Mouse (Mus musculus): ENCODE data around the gene H2-D1. TPM values are rescaled to one million over a fixed set of nuclear protein-coding genes. Genes with fewer than 3 reads are reported as not detected.

Gene H2-D1
- 238 and 255 TPM in 2 replicates for polyA plus RNA-seq (2015; fragmentation: Nextera tagmentation; extraction: Ambion mirVana)

GRCm38 (mm10) chr17:35262664-35263522 is at the start of gene H2-D1:
Gene H2-D1 (plus strand): TSS chr17:35262730.
- peak within 1 kb of the TSS; percentile 97 for H3K4me2 ChIP-seq (ENCODE audit: low read depth, low read length)
- H3K9me3 ChIP-seq (ENCODE audit: control insufficient read depth, low read length), result no peaks in the 10 kb centered on the region
- peak; percentile 93 for ATAC-seq
- no peaks in the 10 kb centered on the region for H3K36me3 ChIP-seq (ENCODE audit: control insufficient read depth, insufficient read depth, low read length)
- H3K9ac ChIP-seq (ENCODE audit: low read depth, low read length), result peak within 1 kb of the TSS; percentile 79
- H3K4me3 ChIP-seq (ENCODE audit: low read length), result peak within 1 kb of the TSS; percentile 75
- WGBS, result under 1% methylated on average over 65 of the region's 73 CpGs
- no peaks in the 10 kb centered on the region for H3K4me1 ChIP-seq (ENCODE audit: control insufficient read depth, insufficient read depth, low read length)
- no peak within 1 kb of the TSS; the same call in 1 of the 2 replicates for H3K27ac ChIP-seq (ENCODE audit: low read length)
- no peaks in the 10 kb centered on the region for H3K27me3 ChIP-seq (replicated peaks; ENCODE audit: control insufficient read depth, insufficient read depth, low read length)

DNA sequence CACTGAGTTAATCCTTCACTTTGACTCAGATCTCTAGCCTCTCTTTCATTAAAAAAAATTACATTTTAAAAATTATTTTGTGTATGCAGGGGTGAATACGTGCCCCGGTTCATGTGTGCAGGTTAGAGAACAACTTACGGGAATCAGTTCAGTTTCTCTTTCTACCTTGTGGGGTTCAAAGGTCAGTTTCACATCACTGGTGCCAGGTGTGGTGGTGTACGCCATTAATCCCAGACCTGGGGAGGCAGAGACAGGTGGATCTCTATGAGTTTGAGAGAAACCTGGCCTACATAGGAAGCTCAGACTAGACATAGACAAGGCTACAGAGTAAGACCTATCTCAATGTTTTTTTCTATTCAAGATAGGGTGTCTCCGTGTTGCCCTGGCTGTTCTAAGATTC is 49.5 kb upstream of the H2-D1 start:
- no peaks in the 10 kb centered on the region for H3K27me3 ChIP-seq (replicated peaks; ENCODE audit: control insufficient read depth, insufficient read depth, low read length)
- ATAC-seq, result no peak
- H3K4me2 ChIP-seq (ENCODE audit: low read depth, low read length), result no peak overlapping the region
- H3K4me1 ChIP-seq (ENCODE audit: control insufficient read depth, insufficient read depth, low read length), result no peaks in the 10 kb centered on the region
- no peaks in the 10 kb centered on the region for H3K9me3 ChIP-seq (ENCODE audit: control insufficient read depth, low read length)
- WGBS, result 86% methylated on average over 5 of the region's 5 CpGs
- no peak overlapping the region for H3K4me3 ChIP-seq (ENCODE audit: low read length)
- H3K9ac ChIP-seq (ENCODE audit: low read depth, low read length), result no peak overlapping the region
- no peak overlapping the region for H3K27ac ChIP-seq (ENCODE audit: low read length)
- H3K36me3 ChIP-seq (ENCODE audit: control insufficient read depth, insufficient read depth, low read length), result no peaks in the 10 kb centered on the region

DNA sequence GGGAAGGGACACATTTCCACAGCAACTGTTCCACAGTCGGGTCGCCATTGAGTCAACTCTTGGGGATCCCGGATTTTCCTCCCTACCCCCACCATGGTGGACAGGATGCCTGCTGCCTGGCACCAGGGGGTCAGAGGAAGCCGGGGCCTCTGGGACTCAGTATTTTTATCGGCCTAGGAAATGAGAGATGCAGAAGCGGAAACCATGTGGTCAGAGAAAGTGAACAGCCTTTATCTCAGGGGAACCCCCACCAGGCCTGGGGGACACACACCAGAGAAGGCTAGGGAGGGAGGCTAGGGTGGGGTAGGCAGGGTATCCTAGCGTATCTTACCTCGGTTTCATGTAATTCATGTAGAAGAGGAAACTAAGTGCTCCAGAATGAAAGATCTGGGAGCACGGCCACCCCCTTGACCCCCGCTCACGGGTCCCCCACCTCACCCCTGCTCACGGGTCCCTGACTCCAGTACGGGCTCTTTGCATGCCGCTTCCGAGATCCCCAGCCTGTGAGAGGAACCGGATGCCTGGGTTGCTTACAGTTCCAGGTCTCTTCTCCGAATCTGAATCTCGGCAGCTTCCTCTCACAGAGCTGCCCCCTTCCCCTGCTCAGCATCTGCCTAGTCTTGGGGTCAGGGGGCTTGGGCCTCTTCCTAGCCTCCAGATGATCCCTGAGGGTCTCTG is 43.9 kb upstream of the H2-D1 start:
- no peak for ATAC-seq
- H3K9ac ChIP-seq (ENCODE audit: low read depth, low read length), result no peak overlapping the region
- no peak overlapping the region for H3K27ac ChIP-seq (ENCODE audit: low read length)
- no peaks in the 10 kb centered on the region for H3K9me3 ChIP-seq (ENCODE audit: control insufficient read depth, low read length)
- no peak overlapping the region for H3K4me3 ChIP-seq (ENCODE audit: low read length)
- peaks cover 7% of the 10 kb centered on the region; the same call in 1 of the 2 replicates for H3K4me1 ChIP-seq (ENCODE audit: control insufficient read depth, insufficient read depth, low read length)
- no peaks in the 10 kb centered on the region for H3K36me3 ChIP-seq (ENCODE audit: control insufficient read depth, insufficient read depth, low read length)
- no peak overlapping the region for H3K4me2 ChIP-seq (ENCODE audit: low read depth, low read length)
- no peaks in the 10 kb centered on the region for H3K27me3 ChIP-seq (replicated peaks; ENCODE audit: control insufficient read depth, insufficient read depth, low read length)
- 81% methylated on average over 18 of the region's 18 CpGs for WGBS

GRCm38 (mm10) chr17:35219601-35220041 is 42.9 kb upstream of the H2-D1 start:
- Histone ChIP-seq H3K36me3 (ENCODE audit: control insufficient read depth, insufficient read depth, low read length) (no peaks in the 10 kb centered on the region), H3K4me3 (ENCODE audit: low read length) (no peak overlapping the region), H3K4me1 (ENCODE audit: control insufficient read depth, insufficient read depth, low read length) (peaks cover 7% of the 10 kb centered on the region; the same call in 1 of the 2 replicates), H3K9me3 (ENCODE audit: control insufficient read depth, low read length) (no peaks in the 10 kb centered on the region), H3K27ac (ENCODE audit: low read length) (no peak overlapping the region; the same call in 1 of the 2 replicates), H3K9ac (ENCODE audit: low read depth, low read length) (no peak overlapping the region), H3K27me3 (replicated peaks; ENCODE audit: control insufficient read depth, insufficient read depth, low read length) (no peaks in the 10 kb centered on the region), H3K4me2 (ENCODE audit: low read depth, low read length) (no peak overlapping the region)
- ATAC-seq, result no peak
- 73% methylated on average over 6 of the region's 6 CpGs for WGBS

GRCm38 (mm10) chr17:35220156-35220952 is 42.2 kb upstream of the H2-D1 start, which contains the start of gene Gm16181:
Gene Gm16181 (plus strand): TSS chr17:35220834.
- 0 out of 2 replicates have a peak, but pooled peaks cover 3% of the 10 kb centered on the region for H3K36me3 ChIP-seq (ENCODE audit: control insufficient read depth, insufficient read depth, low read length)
- H3K4me2 ChIP-seq (ENCODE audit: low read depth, low read length), result no peak within 1 kb of the TSS
- H3K4me1 ChIP-seq (ENCODE audit: control insufficient read depth, insufficient read depth, low read length), result peaks cover 7% of the 10 kb centered on the region; the same call in 1 of the 2 replicates
- peak within 1 kb of the TSS; percentile 76 for H3K27ac ChIP-seq (ENCODE audit: low read length)
- H3K27me3 ChIP-seq (replicated peaks; ENCODE audit: control insufficient read depth, insufficient read depth, low read length), result no peaks in the 10 kb centered on the region
- 68% methylated on average over 28 of the region's 28 CpGs for WGBS
- peak; percentile 55; the same call in 1 of the 2 replicates for ATAC-seq
- H3K9me3 ChIP-seq (ENCODE audit: control insufficient read depth, low read length), result no peaks in the 10 kb centered on the region
- H3K4me3 ChIP-seq (ENCODE audit: low read length), result no peak within 1 kb of the TSS
- peak within 1 kb of the TSS; percentile 29; the same call in 1 of the 2 replicates for H3K9ac ChIP-seq (ENCODE audit: low read depth, low read length)

DNA sequence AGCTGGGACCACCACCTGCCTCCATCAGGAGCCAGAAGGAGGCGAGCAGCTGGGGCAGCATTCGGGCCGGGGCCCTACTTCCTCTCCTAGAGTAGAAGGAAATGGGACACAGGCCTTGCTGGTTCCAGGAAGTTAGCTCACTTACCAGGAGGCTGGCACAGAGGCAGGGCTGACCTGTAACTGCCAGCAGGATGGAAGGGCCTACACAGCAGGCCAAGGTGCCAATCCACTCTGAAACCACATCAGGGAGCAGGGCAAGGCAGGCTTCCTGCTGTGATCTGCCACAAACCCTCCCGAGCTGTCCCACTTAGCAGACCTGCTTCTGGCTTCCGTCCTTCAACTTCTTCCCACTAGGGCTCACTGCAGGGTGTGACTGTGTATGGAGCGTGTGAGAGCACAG is 40.2 kb upstream of the H2-D1 start:
- Histone ChIP-seq H3K4me3 (ENCODE audit: low read length) (no peak overlapping the region), H3K27me3 (replicated peaks; ENCODE audit: control insufficient read depth, insufficient read depth, low read length) (no peaks in the 10 kb centered on the region), H3K4me1 (ENCODE audit: control insufficient read depth, insufficient read depth, low read length) (peaks cover 10% of the 10 kb centered on the region; the same call in 1 of the 2 replicates), H3K9ac (ENCODE audit: low read depth, low read length) (no peak overlapping the region), H3K4me2 (ENCODE audit: low read depth, low read length) (no peak overlapping the region), H3K36me3 (ENCODE audit: control insufficient read depth, insufficient read depth, low read length) (peaks cover 3% of the 10 kb centered on the region; the same call in 1 of the 2 replicates), H3K27ac (ENCODE audit: low read length) (0 out of 2 replicates have a peak overlapping the region, but pooled peaks have one; percentile 42), H3K9me3 (ENCODE audit: control insufficient read depth, low read length) (no peaks in the 10 kb centered on the region)
- ATAC-seq, result no peak
- 51% methylated on average over 6 of the region's 6 CpGs for WGBS

GRCm38 (mm10) chr17:35224641-35225040 is 37.9 kb upstream of the H2-D1 start:
- ATAC-seq, result no peak
- Histone ChIP-seq H3K4me1 (ENCODE audit: control insufficient read depth, insufficient read depth, low read length) (peaks cover 10% of the 10 kb centered on the region; the same call in 1 of the 2 replicates), H3K27me3 (replicated peaks; ENCODE audit: control insufficient read depth, insufficient read depth, low read length) (no peaks in the 10 kb centered on the region), H3K9ac (ENCODE audit: low read depth, low read length) (no peak overlapping the region), H3K4me3 (ENCODE audit: low read length) (no peak overlapping the region), H3K4me2 (ENCODE audit: low read depth, low read length) (no peak overlapping the region), H3K9me3 (ENCODE audit: control insufficient read depth, low read length) (no peaks in the 10 kb centered on the region), H3K36me3 (ENCODE audit: control insufficient read depth, insufficient read depth, low read length) (peaks cover 5% of the 10 kb centered on the region; the same call in 1 of the 2 replicates), H3K27ac (ENCODE audit: low read length) (no peak overlapping the region)
- 95% methylated on average over 4 of the region's 4 CpGs for WGBS

GRCm38 (mm10) chr17:35225456-35225855 is 37.1 kb upstream of the H2-D1 start:
- H3K27ac ChIP-seq (ENCODE audit: low read length), result no peak overlapping the region
- no peaks in the 10 kb centered on the region for H3K9me3 ChIP-seq (ENCODE audit: control insufficient read depth, low read length)
- no peak overlapping the region for H3K4me3 ChIP-seq (ENCODE audit: low read length)
- no peak for ATAC-seq
- H3K9ac ChIP-seq (ENCODE audit: low read depth, low read length), result no peak overlapping the region
- H3K36me3 ChIP-seq (ENCODE audit: control insufficient read depth, insufficient read depth, low read length), result peaks cover 5% of the 10 kb centered on the region; the same call in 1 of the 2 replicates
- no peaks in the 10 kb centered on the region for H3K27me3 ChIP-seq (replicated peaks; ENCODE audit: control insufficient read depth, insufficient read depth, low read length)
- WGBS, result 92% methylated on average over 5 of the region's 5 CpGs
- H3K4me1 ChIP-seq (ENCODE audit: control insufficient read depth, insufficient read depth, low read length), result peaks cover 6% of the 10 kb centered on the region; the same call in 1 of the 2 replicates
- H3K4me2 ChIP-seq (ENCODE audit: low read depth, low read length), result no peak overlapping the region
